Mouse (Mus musculus): ENCODE measurements around the gene Gabrr2. TPM values are rescaled to one million over a fixed set of nuclear protein-coding genes. Genes with fewer than 3 reads are reported as not detected.

The Gabrr2 gene
- polyA plus RNA-seq, 1 experiment from 2014 or later, result 0.24 TPM

DNA sequence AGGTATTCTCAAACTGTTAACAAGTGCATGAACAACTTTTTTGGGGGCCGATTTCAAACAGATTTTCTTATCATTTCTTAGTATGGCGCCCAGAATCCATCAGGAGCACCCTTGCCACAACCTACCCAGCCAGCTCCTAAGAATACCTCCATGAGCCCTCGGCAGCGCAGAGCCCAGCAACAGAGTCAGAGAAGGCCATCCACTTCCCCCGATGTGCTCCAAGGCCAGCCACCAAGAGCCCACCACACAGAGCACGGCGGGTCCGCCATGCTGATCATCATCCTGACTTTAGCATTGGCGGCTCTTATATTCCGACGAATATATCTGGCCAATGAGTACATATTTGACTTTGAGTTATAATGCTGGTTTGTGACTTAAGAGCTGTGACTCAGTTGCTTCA, 13.2 kb upstream of the Gabrr2 start:
- Histone ChIP-seq H3K27me3 (replicated peaks; ENCODE audit: control insufficient read depth, insufficient read depth, low read length) (no peaks in the 10 kb centered on the region), H3K9ac (ENCODE audit: low read depth, low read length) (no peak overlapping the region), H3K27ac (ENCODE audit: low read length) (no peak overlapping the region), H3K4me2 (ENCODE audit: low read depth, low read length) (no peak overlapping the region), H3K36me3 (ENCODE audit: control insufficient read depth, insufficient read depth, low read length) (peaks cover 12% of the 10 kb centered on the region; the same call in 1 of the 2 replicates), H3K4me3 (ENCODE audit: low read length) (no peak overlapping the region), H3K4me1 (ENCODE audit: control insufficient read depth, insufficient read depth, low read length) (no peaks in the 10 kb centered on the region), H3K9me3 (ENCODE audit: control insufficient read depth, low read length) (no peaks in the 10 kb centered on the region)
- ATAC-seq, result no peak
- WGBS, result 94% methylated on average over 11 of the region's 11 CpGs

DNA sequence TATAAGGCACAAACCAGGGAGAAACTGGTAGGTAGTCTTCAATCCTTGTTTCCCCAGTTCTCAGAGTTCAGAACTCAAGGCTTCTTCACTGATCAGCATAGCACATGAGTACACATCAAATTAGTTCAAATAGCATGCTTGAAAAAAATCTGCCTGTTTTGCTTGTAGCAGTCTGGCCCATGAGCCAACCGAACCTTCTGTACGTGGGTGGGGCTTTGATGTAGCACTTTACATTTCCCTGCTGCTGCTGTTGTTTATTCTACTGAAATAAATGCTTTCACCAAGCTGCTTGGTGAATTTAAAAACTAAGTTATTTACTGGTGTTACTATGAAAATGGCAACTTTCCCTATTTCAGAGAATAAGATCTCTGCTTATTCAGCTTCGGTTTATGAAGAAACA, 10.7 kb upstream of the Gabrr2 start:
- H3K27ac ChIP-seq (ENCODE audit: low read length), result no peak overlapping the region
- 87% methylated on average over 3 of the region's 3 CpGs for WGBS
- H3K36me3 ChIP-seq (ENCODE audit: control insufficient read depth, insufficient read depth, low read length), result peaks cover 6% of the 10 kb centered on the region; the same call in 1 of the 2 replicates
- no peak overlapping the region for H3K9ac ChIP-seq (ENCODE audit: low read depth, low read length)
- H3K27me3 ChIP-seq (replicated peaks; ENCODE audit: control insufficient read depth, insufficient read depth, low read length), result no peaks in the 10 kb centered on the region
- no peak overlapping the region for H3K4me3 ChIP-seq (ENCODE audit: low read length)
- no peaks in the 10 kb centered on the region for H3K4me1 ChIP-seq (ENCODE audit: control insufficient read depth, insufficient read depth, low read length)
- no peaks in the 10 kb centered on the region for H3K9me3 ChIP-seq (ENCODE audit: control insufficient read depth, low read length)
- ATAC-seq, result no peak
- H3K4me2 ChIP-seq (ENCODE audit: low read depth, low read length), result no peak overlapping the region

GRCm38 (mm10) chr4:33052650-33053049, 10.1 kb upstream of the Gabrr2 start:
- no peak overlapping the region for H3K9ac ChIP-seq (ENCODE audit: low read depth, low read length)
- 88% methylated on average over 5 of the region's 5 CpGs for WGBS
- ATAC-seq, result no peak
- no peak overlapping the region for H3K4me2 ChIP-seq (ENCODE audit: low read depth, low read length)
- H3K27me3 ChIP-seq (replicated peaks; ENCODE audit: control insufficient read depth, insufficient read depth, low read length), result no peaks in the 10 kb centered on the region
- no peak overlapping the region for H3K27ac ChIP-seq (ENCODE audit: low read length)
- no peaks in the 10 kb centered on the region for H3K4me1 ChIP-seq (ENCODE audit: control insufficient read depth, insufficient read depth, low read length)
- no peaks in the 10 kb centered on the region for H3K9me3 ChIP-seq (ENCODE audit: control insufficient read depth, low read length)
- H3K36me3 ChIP-seq (ENCODE audit: control insufficient read depth, insufficient read depth, low read length), result peaks cover 6% of the 10 kb centered on the region; the same call in 1 of the 2 replicates
- H3K4me3 ChIP-seq (ENCODE audit: low read length), result no peak overlapping the region

GRCm38 (mm10) chr4:33054426-33054825, 8.4 kb upstream of the Gabrr2 start:
- Histone ChIP-seq H3K27me3 (replicated peaks; ENCODE audit: control insufficient read depth, insufficient read depth, low read length) (no peaks in the 10 kb centered on the region), H3K36me3 (ENCODE audit: control insufficient read depth, insufficient read depth, low read length) (peaks cover 3% of the 10 kb centered on the region; the same call in 1 of the 2 replicates), H3K9ac (ENCODE audit: low read depth, low read length) (no peak overlapping the region), H3K4me1 (ENCODE audit: control insufficient read depth, insufficient read depth, low read length) (no peaks in the 10 kb centered on the region), H3K4me3 (ENCODE audit: low read length) (no peak overlapping the region), H3K4me2 (ENCODE audit: low read depth, low read length) (no peak overlapping the region), H3K27ac (ENCODE audit: low read length) (no peak overlapping the region), H3K9me3 (ENCODE audit: control insufficient read depth, low read length) (no peaks in the 10 kb centered on the region)
- no peak for ATAC-seq

DNA sequence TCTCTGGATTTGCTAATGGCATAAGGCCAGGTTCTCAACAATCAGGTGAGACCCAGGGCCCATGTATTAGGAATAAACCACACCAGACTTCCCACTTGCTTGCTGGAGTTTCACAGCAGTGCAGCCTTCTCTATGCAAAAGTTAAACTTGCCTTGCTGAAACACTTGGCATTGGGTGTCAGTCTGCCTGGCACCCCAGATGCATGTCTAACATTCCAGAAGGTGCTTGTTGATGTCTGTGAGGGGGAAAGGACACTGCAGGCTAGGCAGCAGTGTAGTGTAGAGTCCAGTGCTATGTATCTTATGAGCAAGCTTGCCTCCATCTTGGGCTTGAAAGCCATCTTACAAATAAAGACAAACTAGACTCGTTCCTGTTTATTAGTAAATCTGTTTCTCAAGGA, 6.5 kb upstream of the Gabrr2 start:
- no peaks in the 10 kb centered on the region for H3K27me3 ChIP-seq (replicated peaks; ENCODE audit: control insufficient read depth, insufficient read depth, low read length)
- H3K9me3 ChIP-seq (ENCODE audit: control insufficient read depth, low read length), result no peaks in the 10 kb centered on the region
- no peak overlapping the region for H3K4me2 ChIP-seq (ENCODE audit: low read depth, low read length)
- H3K9ac ChIP-seq (ENCODE audit: low read depth, low read length), result no peak overlapping the region
- no peak overlapping the region for H3K4me3 ChIP-seq (ENCODE audit: low read length)
- 78% methylated on average over 1 of the region's 1 CpGs for WGBS
- H3K27ac ChIP-seq (ENCODE audit: low read length), result no peak overlapping the region
- no peaks in the 10 kb centered on the region for H3K36me3 ChIP-seq (ENCODE audit: control insufficient read depth, insufficient read depth, low read length)
- ATAC-seq, result no peak
- H3K4me1 ChIP-seq (ENCODE audit: control insufficient read depth, insufficient read depth, low read length), result no peaks in the 10 kb centered on the region

GRCm38 (mm10) chr4:33057890-33058687, 4.7 kb upstream of the Gabrr2 start:
- Histone ChIP-seq H3K9me3 (ENCODE audit: control insufficient read depth, low read length) (no peaks in the 10 kb centered on the region), H3K27ac (ENCODE audit: low read length) (no peak overlapping the region), H3K4me3 (ENCODE audit: low read length) (no peak overlapping the region), H3K36me3 (ENCODE audit: control insufficient read depth, insufficient read depth, low read length) (no peaks in the 10 kb centered on the region), H3K9ac (ENCODE audit: low read depth, low read length) (no peak overlapping the region), H3K27me3 (replicated peaks; ENCODE audit: control insufficient read depth, insufficient read depth, low read length) (no peaks in the 10 kb centered on the region), H3K4me2 (ENCODE audit: low read depth, low read length) (no peak overlapping the region), H3K4me1 (ENCODE audit: control insufficient read depth, insufficient read depth, low read length) (no peaks in the 10 kb centered on the region)
- 72% methylated on average over 11 of the region's 11 CpGs for WGBS
- no peak for ATAC-seq

GRCm38 (mm10) chr4:33061158-33061557, 1.6 kb upstream of the Gabrr2 start:
- ATAC-seq, result peak; percentile 18; the same call in 1 of the 2 replicates
- Histone ChIP-seq H3K9ac (ENCODE audit: low read depth, low read length) (no peak overlapping the region), H3K27me3 (replicated peaks; ENCODE audit: control insufficient read depth, insufficient read depth, low read length) (no peaks in the 10 kb centered on the region), H3K4me2 (ENCODE audit: low read depth, low read length) (no peak overlapping the region), H3K36me3 (ENCODE audit: control insufficient read depth, insufficient read depth, low read length) (no peaks in the 10 kb centered on the region), H3K9me3 (ENCODE audit: control insufficient read depth, low read length) (no peaks in the 10 kb centered on the region), H3K4me1 (ENCODE audit: control insufficient read depth, insufficient read depth, low read length) (no peaks in the 10 kb centered on the region), H3K4me3 (ENCODE audit: low read length) (no peak overlapping the region), H3K27ac (ENCODE audit: low read length) (no peak overlapping the region)
- 20% methylated on average over 7 of the region's 7 CpGs for WGBS

DNA sequence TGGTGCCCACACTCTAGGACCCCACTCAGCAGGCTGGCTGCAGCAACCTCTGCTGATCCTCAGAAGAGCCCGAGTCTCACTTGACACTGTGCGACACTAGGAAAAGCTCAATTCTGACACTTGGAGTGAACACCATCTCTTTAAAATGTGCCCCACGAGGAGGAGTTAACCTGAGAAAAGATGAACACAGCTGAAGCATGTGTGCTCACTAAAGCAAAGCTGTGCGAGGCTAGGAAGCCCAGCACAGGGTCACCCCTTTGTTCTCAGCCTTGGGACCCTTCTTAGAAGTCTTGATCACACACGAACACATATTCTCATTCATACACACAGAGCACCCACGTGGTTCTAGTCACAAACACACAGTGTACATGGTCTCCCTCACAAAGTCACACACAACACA, 2.2 kb downstream of the Gabrr2 start:
- Histone ChIP-seq H3K9ac (ENCODE audit: low read depth, low read length) (no peak overlapping the region), H3K4me3 (ENCODE audit: low read length) (no peak overlapping the region), H3K4me2 (ENCODE audit: low read depth, low read length) (no peak overlapping the region), H3K9me3 (ENCODE audit: control insufficient read depth, low read length) (no peaks in the 10 kb centered on the region), H3K27me3 (replicated peaks; ENCODE audit: control insufficient read depth, insufficient read depth, low read length) (no peaks in the 10 kb centered on the region), H3K4me1 (ENCODE audit: control insufficient read depth, insufficient read depth, low read length) (no peaks in the 10 kb centered on the region), H3K27ac (ENCODE audit: low read length) (no peak overlapping the region), H3K36me3 (ENCODE audit: control insufficient read depth, insufficient read depth, low read length) (no peaks in the 10 kb centered on the region)
- ATAC-seq, result no peak
- WGBS, result 81% methylated on average over 6 of the region's 6 CpGs

DNA sequence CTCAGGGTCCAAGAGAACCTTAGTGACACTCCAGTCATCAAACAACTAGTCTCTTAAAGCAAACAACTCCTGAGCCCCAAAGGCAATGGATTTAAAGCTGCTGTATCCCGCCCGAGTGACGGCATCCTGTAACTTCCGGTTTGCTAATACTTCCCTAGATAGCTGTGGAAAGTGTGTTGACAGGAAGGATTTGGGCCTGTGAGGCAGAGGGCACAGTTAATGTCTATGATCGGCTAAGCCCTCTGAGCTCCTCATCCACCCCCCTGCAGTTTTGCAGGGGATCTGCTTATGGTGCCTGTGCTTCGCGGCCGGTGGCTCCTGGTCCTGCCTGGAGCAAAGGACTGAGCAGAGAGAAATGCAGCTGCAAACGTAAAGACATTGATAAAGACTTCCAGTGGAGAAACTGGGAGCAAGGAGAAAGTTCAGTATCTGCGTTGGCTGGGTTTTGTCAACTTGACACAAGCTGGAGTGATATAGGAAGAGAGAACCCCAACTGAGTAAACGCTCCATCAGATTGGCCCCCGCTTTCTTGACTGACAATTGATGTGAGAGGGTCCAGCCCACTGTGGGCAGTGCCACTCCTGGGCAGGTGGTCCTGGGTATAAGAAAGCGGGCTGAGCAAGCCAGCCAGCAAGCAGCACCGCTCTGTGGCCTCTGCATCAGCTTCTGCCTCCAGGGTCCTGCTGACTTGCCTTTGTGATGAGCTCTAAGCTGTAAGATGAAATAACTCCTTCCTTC, 3.6 kb downstream of the Gabrr2 start:
- Histone ChIP-seq H3K4me1 (ENCODE audit: control insufficient read depth, insufficient read depth, low read length) (no peaks in the 10 kb centered on the region), H3K27ac (ENCODE audit: low read length) (no peak overlapping the region), H3K27me3 (replicated peaks; ENCODE audit: control insufficient read depth, insufficient read depth, low read length) (no peaks in the 10 kb centered on the region), H3K9ac (ENCODE audit: low read depth, low read length) (no peak overlapping the region), H3K9me3 (ENCODE audit: control insufficient read depth, low read length) (no peaks in the 10 kb centered on the region), H3K4me3 (ENCODE audit: low read length) (no peak overlapping the region; the same call in 1 of the 2 replicates), H3K36me3 (ENCODE audit: control insufficient read depth, insufficient read depth, low read length) (no peaks in the 10 kb centered on the region), H3K4me2 (ENCODE audit: low read depth, low read length) (peak overlapping the region; percentile 13; the same call in 1 of the 2 replicates)
- ATAC-seq, result no peak
- WGBS, result 36% methylated on average over 14 of the region's 14 CpGs

Measured in intestine, embryonic 16.5 days (tissue).